Mouse (Mus musculus) ES-Bruce4 (cell line): ENCODE measurements around the gene Lrmda. TPM values are rescaled to one million over a fixed set of nuclear protein-coding genes. Genes with fewer than 3 reads are reported as not detected.

Experiments used
- H3K27ac ChIP-seq: 2 replicates; pipeline ENCODE4 v1.5.1; 2012; ENCODE audit warnings: low read length, inconsistent platforms; ENCODE audit not compliant: insufficient read depth
- H3K27me3 ChIP-seq: 2 replicates; pipeline ENCODE4 v1.6.1; 2012; ENCODE audit warnings: mild to moderate bottlenecking, low read length, inconsistent platforms; ENCODE audit not compliant: control insufficient read depth, poor library complexity, insufficient read depth, severe bottlenecking
- H3K36me3 ChIP-seq: 2 replicates; pipeline ENCODE4 v1.6.1; 2012; ENCODE audit warnings: inconsistent platforms, mild to moderate bottlenecking, low read length, moderate library complexity; ENCODE audit not compliant: control insufficient read depth, poor library complexity, insufficient read depth, severe bottlenecking
- H3K4me1 ChIP-seq: one replicate; pipeline ENCODE4 v1.8.1; 2011; ENCODE audit warnings: low read length; ENCODE audit not compliant: control insufficient read depth, insufficient read depth
- H3K4me3 ChIP-seq: 2 replicates; pipeline ENCODE4 v1.5.1; 2011; ENCODE audit warnings: low read depth, mild to moderate bottlenecking, low read length
- H3K9ac ChIP-seq: 2 replicates; pipeline ENCODE4 v1.6.1; 2012; ENCODE audit warnings: low read depth, mild to moderate bottlenecking, inconsistent platforms; ENCODE audit not compliant: poor library complexity, severe bottlenecking
- H3K9me3 ChIP-seq: replicated peaks from 2 replicates; pipeline ENCODE4 v1.6.1; 2012; ENCODE audit warnings: mild to moderate bottlenecking, low read length, inconsistent platforms; ENCODE audit not compliant: control insufficient read depth, poor library complexity, insufficient read depth, severe bottlenecking
- CTCF ChIP-seq: IDR thresholded peaks from one replicate; pipeline ENCODE4 v1.8.1; 2011; ENCODE audit warnings: low read depth, low read length
- EP300 ChIP-seq: IDR thresholded peaks from 2 replicates; pipeline ENCODE4 v1.6.1; 2011; ENCODE audit warnings: low read depth, low read length; ENCODE audit not compliant: insufficient read depth
- POLR2A ChIP-seq: IDR thresholded peaks from one replicate; pipeline ENCODE4 v1.8.1; 2011; ENCODE audit warnings: low read length; ENCODE audit not compliant: insufficient read depth
- polyA plus RNA-seq: library from polyadenylated mRNA; stranded (reverse); fragments of >200 nt; gene quantifications from 2 replicates; pipeline ENCODE4 v1.2.4, GENCODE M21; 2011; ENCODE audit warnings: low read depth; ENCODE audit not compliant: missing spikeins, insufficient read depth, insufficient read length

Lrmda gene
- polyA plus RNA-seq, 1 experiment, result not detected

- TF ChIP-seq EP300 (no peak), POLR2A (no peak)
- Histone ChIP-seq H3K36me3 (no peaks in the 10 kb centered on the region), H3K4me1 (no peaks in the 10 kb centered on the region), H3K27ac (no peak overlapping the region), H3K27me3 (no peaks in the 10 kb centered on the region), H3K9ac (no peak overlapping the region), H3K9me3 (no peaks in the 10 kb centered on the region), H3K4me3 (no peak overlapping the region)
Measured at GRCm38 (mm10) chr14:22473451-22473850, 453.9 kb downstream of the Lrmda start.

DNA sequence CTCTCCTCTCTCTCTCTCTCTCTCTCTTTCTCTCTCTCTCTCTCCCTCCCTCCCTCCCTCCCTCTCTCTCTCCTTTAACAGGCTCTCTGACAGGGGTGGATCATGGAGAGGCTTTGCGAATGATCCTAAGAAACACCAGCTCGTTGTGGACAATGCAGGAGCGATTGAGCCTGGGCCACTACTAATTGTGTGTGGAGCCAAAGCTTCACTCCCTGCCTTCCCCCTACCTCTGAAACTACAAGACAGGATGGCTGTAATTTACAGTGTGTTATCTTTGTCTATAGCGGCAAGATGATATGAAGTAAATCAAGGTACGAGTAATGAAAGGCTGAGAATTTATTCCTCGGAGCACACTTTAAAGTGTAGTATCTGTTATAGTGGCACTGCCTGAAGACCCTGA, 454.5 kb downstream of the Lrmda start:
- H3K27ac ChIP-seq, result no peak overlapping the region
- no peaks in the 10 kb centered on the region for H3K36me3 ChIP-seq
- no peaks in the 10 kb centered on the region for H3K9me3 ChIP-seq
- H3K4me1 ChIP-seq, result no peaks in the 10 kb centered on the region
- H3K9ac ChIP-seq, result no peak overlapping the region
- no peak overlapping the region for H3K4me3 ChIP-seq
- H3K27me3 ChIP-seq, result no peaks in the 10 kb centered on the region
- TF ChIP-seq EP300, result no peak
- TF ChIP-seq POLR2A, result no peak
- TF ChIP-seq CTCF, result no peak

DNA sequence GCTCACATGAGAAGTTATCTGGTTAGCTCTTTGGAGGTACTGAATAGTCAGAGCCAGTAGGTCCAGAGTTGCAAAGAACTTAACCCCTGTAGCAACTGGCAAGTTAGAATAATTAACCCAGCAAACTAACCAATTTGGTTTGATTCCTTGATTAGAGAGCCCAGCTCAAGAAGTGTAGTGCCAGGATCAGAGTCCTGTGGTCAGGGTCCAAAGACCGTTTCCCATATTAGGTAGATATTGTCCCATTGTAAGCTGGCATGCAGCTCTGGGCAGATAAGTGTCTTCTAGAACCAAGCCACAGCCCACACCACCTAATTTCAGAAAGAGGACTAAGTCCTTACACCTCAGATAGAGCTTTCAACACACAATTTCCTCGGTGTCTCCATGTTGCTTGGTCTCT, 473.8 kb downstream of the Lrmda start:
- no peak for TF ChIP-seq POLR2A
- TF ChIP-seq CTCF, result no peak
- TF ChIP-seq EP300, result no peak
- Histone ChIP-seq H3K4me1 (no peaks in the 10 kb centered on the region), H3K4me3 (no peak overlapping the region), H3K27me3 (no peaks in the 10 kb centered on the region), H3K9me3 (no peaks in the 10 kb centered on the region), H3K9ac (no peak overlapping the region), H3K36me3 (no peaks in the 10 kb centered on the region), H3K27ac (no peak overlapping the region)

GRCm38 (mm10) chr14:22494290-22494689, 474.8 kb downstream of the Lrmda start:
- Histone ChIP-seq H3K36me3 (no peaks in the 10 kb centered on the region), H3K27me3 (no peaks in the 10 kb centered on the region), H3K4me3 (no peak overlapping the region), H3K9me3 (no peaks in the 10 kb centered on the region), H3K27ac (no peak overlapping the region), H3K9ac (no peak overlapping the region), H3K4me1 (no peaks in the 10 kb centered on the region)
- TF ChIP-seq POLR2A (no peak), CTCF (no peak), EP300 (no peak)

DNA sequence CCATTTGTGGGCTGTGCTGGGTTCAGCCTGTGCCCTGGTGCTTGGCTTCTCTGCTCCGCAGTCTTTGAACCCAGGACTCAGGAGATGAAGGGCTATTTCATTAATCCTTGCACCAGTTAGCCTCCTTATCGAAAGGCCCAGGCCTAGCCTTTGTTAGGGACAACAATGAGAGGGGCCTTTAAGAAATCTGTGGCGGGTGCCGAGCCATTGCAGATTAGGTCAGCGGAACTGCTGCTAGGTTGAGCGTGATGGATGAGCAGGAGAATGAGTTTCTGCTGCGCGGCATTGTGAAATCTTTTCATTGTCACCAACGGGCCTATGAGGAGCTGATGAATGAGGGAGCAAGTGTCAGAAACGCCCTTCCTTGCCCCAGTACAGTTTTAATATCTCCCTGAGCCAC, 475.4 kb downstream of the Lrmda start:
- Histone ChIP-seq H3K36me3 (no peaks in the 10 kb centered on the region), H3K4me1 (no peaks in the 10 kb centered on the region), H3K9ac (no peak overlapping the region), H3K4me3 (no peak overlapping the region), H3K27ac (no peak overlapping the region), H3K27me3 (no peaks in the 10 kb centered on the region), H3K9me3 (no peaks in the 10 kb centered on the region)
- TF ChIP-seq CTCF, result no peak
- TF ChIP-seq EP300, result no peak
- no peak for TF ChIP-seq POLR2A

GRCm38 (mm10) chr14:22495286-22495685, 475.8 kb downstream of the Lrmda start:
- no peaks in the 10 kb centered on the region for H3K9me3 ChIP-seq
- H3K27ac ChIP-seq, result no peak overlapping the region
- H3K36me3 ChIP-seq, result no peaks in the 10 kb centered on the region
- H3K9ac ChIP-seq, result no peak overlapping the region
- no peaks in the 10 kb centered on the region for H3K4me1 ChIP-seq
- no peak for TF ChIP-seq EP300
- no peak for TF ChIP-seq POLR2A
- no peak for TF ChIP-seq CTCF
- no peak overlapping the region for H3K4me3 ChIP-seq
- H3K27me3 ChIP-seq, result no peaks in the 10 kb centered on the region
